Mouse (Mus musculus) C2C12 (cell line): ENCODE results near the gene Ager. TPM values are rescaled to one million over a fixed set of nuclear protein-coding genes. Genes with fewer than 3 reads are reported as not detected.
A peak's percentile ranks its signal among the peaks of the same experiment; 100 is the strongest.

ENCODE experiments used
- H3K27me3 ChIP-seq: one replicate; pipeline ENCODE4 v1.6.1; 2011; ENCODE audit not compliant: control insufficient read depth, insufficient read depth, insufficient read length
- H3K36me3 ChIP-seq: one replicate; pipeline ENCODE4 v1.6.1; 2011; ENCODE audit not compliant: control insufficient read depth, insufficient read depth
- H3K4me3 ChIP-seq: one replicate; pipeline ENCODE4 v1.5.1; 2011; ENCODE audit warnings: mild to moderate bottlenecking, control low read depth; ENCODE audit not compliant: poor library complexity, insufficient read depth, severe bottlenecking
- H3K79me2 ChIP-seq: one replicate; pipeline ENCODE4 v1.6.1; 2011; ENCODE audit not compliant: control insufficient read depth, insufficient read depth
- H3K79me3 ChIP-seq: one replicate; pipeline ENCODE4 v1.6.1; 2011; ENCODE audit warnings: low read depth, control low read depth
- H3ac ChIP-seq: one replicate; pipeline ENCODE3; 2011; ENCODE audit warnings: low read depth; ENCODE audit not compliant: control insufficient read depth, insufficient read length
- CEBPB ChIP-seq: IDR thresholded peaks from one replicate; pipeline ENCODE4 v1.6.1; 2011; ENCODE audit warnings: low read depth, mild to moderate bottlenecking, control low read depth, moderate library complexity
- CTCF ChIP-seq: IDR thresholded peaks from one replicate; pipeline ENCODE4 v1.5.1; 2011; ENCODE audit not compliant: control insufficient read depth, insufficient read depth, insufficient read length
- FOSL1 ChIP-seq: IDR thresholded peaks from one replicate; pipeline ENCODE4 v1.8.0; 2011; ENCODE audit warnings: mild to moderate bottlenecking, low read length; ENCODE audit not compliant: poor library complexity, insufficient read depth, severe bottlenecking
- MAX ChIP-seq: IDR thresholded peaks from one replicate; pipeline ENCODE4 v1.6.1; 2011; ENCODE audit warnings: mild to moderate bottlenecking, control low read depth
- MYOD1 ChIP-seq: IDR thresholded peaks from one replicate; pipeline ENCODE4 v1.6.1; 2011; ENCODE audit warnings: low read depth; ENCODE audit not compliant: control insufficient read depth, insufficient read length
- MYOG ChIP-seq: IDR thresholded peaks from one replicate; pipeline ENCODE4 v1.6.1; 2011; ENCODE audit not compliant: control insufficient read depth, insufficient read length; ENCODE audit errors: extremely low read depth
- USF1 ChIP-seq: IDR thresholded peaks from one replicate; pipeline ENCODE4 v1.6.1; 2011; ENCODE audit warnings: low read depth, mild to moderate bottlenecking, control low read depth, moderate library complexity
- polyA plus RNA-seq: library from polyadenylated mRNA; unstranded; fragments of >200 nt; fragmentation: generic; extraction: Trizol; gene quantifications from one replicate; pipeline ENCODE4 v1.2.1, GENCODE M21; 2012; ENCODE audit warnings: missing spikeins

The Ager gene
- polyA plus RNA-seq, 1 experiment: 0.30 TPM

DNA sequence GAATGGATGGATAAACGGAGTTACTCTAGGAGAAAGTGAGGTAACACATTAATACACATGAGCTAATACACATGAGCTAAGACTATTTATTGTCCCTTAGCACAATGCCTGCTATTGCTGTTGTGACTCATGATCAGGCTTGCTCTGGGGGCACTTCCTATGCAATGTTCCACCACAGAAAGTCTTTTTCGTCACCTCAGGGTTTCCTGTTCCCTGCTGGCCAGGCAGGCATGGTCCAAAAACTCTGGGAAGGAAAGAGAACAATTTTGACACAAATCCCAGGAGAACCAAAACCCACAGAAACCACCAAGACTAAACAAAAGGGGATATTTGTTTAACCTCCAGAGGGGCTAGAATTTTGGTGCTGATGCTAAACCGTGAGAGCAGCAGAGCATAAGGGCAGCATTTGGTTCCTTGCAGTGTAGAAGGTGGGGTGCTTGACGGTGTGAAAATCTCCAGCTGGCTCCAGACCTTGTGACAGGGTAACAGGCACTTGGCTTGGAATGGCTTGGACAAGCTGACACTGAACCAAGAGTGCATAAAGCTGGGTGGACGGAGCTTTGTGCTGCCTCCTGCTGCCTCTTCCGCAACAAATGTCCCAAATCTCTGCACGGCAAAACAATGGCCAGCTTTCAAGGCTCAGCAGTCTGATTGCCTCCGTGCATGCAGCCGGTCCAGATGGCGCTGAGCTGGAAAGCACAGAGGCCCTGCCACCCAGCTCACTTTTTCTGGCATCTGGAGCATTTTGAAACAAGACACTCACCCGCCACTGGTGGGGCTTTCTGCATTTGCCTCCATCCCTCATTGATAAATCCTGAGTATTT lies 43.3 kb downstream of the Ager start:
- Histone ChIP-seq H3ac (no peak overlapping the region), H3K4me3 (no peak overlapping the region), H3K79me2 (no peaks in the 10 kb centered on the region), H3K36me3 (no peaks in the 10 kb centered on the region), H3K79me3 (no peaks in the 10 kb centered on the region), H3K27me3 (no peaks in the 10 kb centered on the region)
- TF ChIP-seq USF1 (no peak), MAX (no peak)

DNA sequence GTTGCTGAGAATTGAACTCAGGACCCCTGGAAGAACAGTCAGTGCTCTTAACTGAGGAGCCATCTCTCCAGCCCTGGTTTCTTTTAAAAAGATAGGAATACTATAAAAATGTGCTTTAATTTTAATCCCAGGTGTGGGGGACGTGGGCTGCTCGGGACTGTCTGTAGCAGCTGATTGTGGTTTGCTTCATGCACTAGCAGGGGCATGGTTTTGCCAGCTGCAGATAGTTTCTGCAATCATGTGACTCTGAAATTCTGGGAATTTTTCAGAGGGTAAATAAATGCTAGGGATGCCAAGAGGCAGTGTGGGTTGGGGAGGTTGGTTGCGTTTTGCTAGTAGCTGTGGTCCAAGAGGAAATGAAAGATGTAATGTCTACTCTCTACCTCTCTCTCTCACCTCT lies 44.3 kb downstream of the Ager start:
- no peaks in the 10 kb centered on the region for H3K79me2 ChIP-seq
- H3K36me3 ChIP-seq: no peaks in the 10 kb centered on the region
- H3K79me3 ChIP-seq: no peaks in the 10 kb centered on the region
- no peak overlapping the region for H3K4me3 ChIP-seq
- TF ChIP-seq MYOD1 (no peak), MAX (no peak), FOSL1 (no peak), MYOG (no peak), CTCF (no peak), USF1 (no peak), CEBPB (no peak)
- H3K27me3 ChIP-seq: no peaks in the 10 kb centered on the region
- no peak overlapping the region for H3ac ChIP-seq

DNA sequence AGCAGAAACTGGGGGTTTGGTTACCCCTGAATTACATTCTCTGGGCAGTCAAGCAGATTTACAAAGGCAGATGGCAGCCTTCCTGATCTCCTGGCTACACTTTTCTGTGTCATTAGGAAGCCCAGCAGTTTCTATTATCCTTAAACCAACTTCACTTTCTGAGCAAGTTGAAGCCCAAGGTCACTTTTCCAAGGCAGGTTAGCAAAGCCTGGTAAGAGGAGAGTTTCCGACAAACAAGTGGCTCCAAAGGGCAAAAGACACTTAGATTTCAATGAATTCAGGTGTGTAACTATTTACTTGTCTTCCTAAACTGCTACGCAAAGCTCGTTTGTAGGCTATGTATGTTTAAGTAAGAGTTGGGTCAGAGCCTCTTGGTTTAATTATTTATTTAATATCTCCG lies 45.7 kb downstream of the Ager start:
- peaks cover 3% of the 10 kb centered on the region for H3K79me3 ChIP-seq
- TF ChIP-seq MYOG (no peak), CTCF (no peak), MYOD1 (no peak), MAX (no peak), CEBPB (no peak), FOSL1 (no peak), USF1 (no peak)
- H3K79me2 ChIP-seq: peaks cover 6% of the 10 kb centered on the region
- no peak overlapping the region for H3K4me3 ChIP-seq
- no peaks in the 10 kb centered on the region for H3K27me3 ChIP-seq
- no peak overlapping the region for H3ac ChIP-seq
- no peaks in the 10 kb centered on the region for H3K36me3 ChIP-seq

GRCm38 (mm10) chr17:34643944-34644343 lies 46.3 kb downstream of the Ager start:
- no peak for TF ChIP-seq USF1
- TF ChIP-seq MAX: no peak
- TF ChIP-seq CEBPB: no peak
- no peak for TF ChIP-seq CTCF
- no peak for TF ChIP-seq MYOD1
- TF ChIP-seq FOSL1: no peak
- no peak for TF ChIP-seq MYOG
- Histone ChIP-seq H3K79me2 (peaks cover 6% of the 10 kb centered on the region), H3K36me3 (no peaks in the 10 kb centered on the region), H3K4me3 (no peak overlapping the region), H3K27me3 (no peaks in the 10 kb centered on the region), H3K79me3 (peaks cover 3% of the 10 kb centered on the region), H3ac (no peak overlapping the region)

- Histone ChIP-seq H3K27me3 (no peaks in the 10 kb centered on the region), H3K36me3 (no peaks in the 10 kb centered on the region), H3K4me3 (peak within 1 kb of the TSS; percentile 36), H3K79me2 (peaks cover 6% of the 10 kb centered on the region), H3K79me3 (peaks cover 3% of the 10 kb centered on the region), H3ac (peak within 1 kb of the TSS; percentile 91)
- no peak for TF ChIP-seq CEBPB
- no peak for TF ChIP-seq MAX
These were observed 46.9 kb downstream of the Ager start, which contains the start of gene Fkbpl for GRCm38 (mm10) chr17:34644608-34645007. Fkbpl (plus strand) TSS chr17:34644764.

DNA sequence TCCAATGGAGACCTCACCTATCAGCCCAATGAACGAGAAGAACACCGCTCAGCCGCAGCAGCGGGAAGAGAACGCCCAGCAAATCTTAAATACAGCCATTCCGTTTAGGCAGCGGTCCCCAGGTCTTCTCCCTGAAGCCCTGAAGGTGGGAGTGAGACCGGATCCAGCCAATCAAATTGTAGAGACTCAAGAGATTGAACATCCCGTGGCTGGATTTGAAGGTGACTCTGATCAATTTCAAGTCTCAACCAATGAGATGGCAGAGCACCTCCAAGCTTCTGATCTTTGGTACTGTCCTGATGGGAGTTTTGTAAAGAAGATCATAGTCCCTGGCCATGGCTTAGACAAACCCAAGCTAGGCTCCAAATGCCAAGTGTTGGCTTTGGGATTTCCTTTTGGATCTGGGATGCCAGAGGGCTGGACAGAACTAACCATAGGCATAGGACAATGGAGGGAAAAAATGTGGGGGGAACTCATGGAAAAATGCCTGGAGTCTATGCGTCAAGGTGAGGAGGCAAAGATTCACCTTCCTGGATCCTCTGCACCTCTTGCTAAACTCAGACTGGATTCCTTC lies 47.7 kb downstream of the Ager start:
- Histone ChIP-seq H3K79me3 (peaks cover 3% of the 10 kb centered on the region), H3K27me3 (no peaks in the 10 kb centered on the region), H3ac (peak overlapping the region; percentile 48), H3K79me2 (peaks cover 6% of the 10 kb centered on the region), H3K36me3 (no peaks in the 10 kb centered on the region), H3K4me3 (peak overlapping the region; percentile 36)
- no peak for TF ChIP-seq CTCF
- no peak for TF ChIP-seq CEBPB
- no peak for TF ChIP-seq MAX
- TF ChIP-seq USF1: no peak
- no peak for TF ChIP-seq FOSL1
- no peak for TF ChIP-seq MYOD1
- no peak for TF ChIP-seq MYOG
